Mouse (Mus musculus): ENCODE measurements around the gene Msx1. TPM values are rescaled to one million over a fixed set of nuclear protein-coding genes. Genes with fewer than 3 reads are reported as not detected.

The Msx1 gene
- total and polyA plus RNA-seq, 2 experiments from 2014 or later = 7.4 to 17.2 TPM

DNA sequence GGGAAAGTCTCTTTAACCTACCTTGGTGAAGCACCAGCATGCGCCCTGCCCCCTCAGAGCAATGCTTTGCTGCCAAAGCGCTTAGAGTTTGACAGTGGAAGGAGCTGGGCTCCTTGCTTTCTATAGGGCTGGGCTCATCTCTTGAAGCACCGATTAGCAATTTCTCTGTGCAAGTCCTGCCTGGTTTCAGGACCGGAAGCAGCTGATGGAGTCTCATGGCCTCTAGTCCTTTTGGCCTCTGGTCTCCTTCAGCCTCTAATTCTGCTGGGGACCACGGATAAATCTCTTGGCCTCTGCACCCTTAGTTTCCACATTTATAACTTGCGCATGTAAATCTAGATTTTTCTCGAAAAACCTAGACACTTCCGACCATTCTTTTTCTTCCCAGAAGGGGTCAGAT, 3.7 kb downstream of the Msx1 start:
- WGBS = 16% methylated on average over 8 of the region's 8 CpGs

GRCm38 (mm10) chr5:37819971-37820370, 4.4 kb downstream of the Msx1 start:
- Histone ChIP-seq H3K4me1 (ENCODE audit: insufficient read depth) (no peaks in the 10 kb centered on the region), H3K36me3 (ENCODE audit: insufficient read depth) (no peaks in the 10 kb centered on the region), H3K4me2 (ENCODE audit: low read depth) (no peak overlapping the region), H3K9ac (no peak overlapping the region), H3K27ac (ENCODE audit: low read depth, low read length) (no peak overlapping the region), H3K4me3 (ENCODE audit: low read depth, low read length) (no peak overlapping the region), H3K9me3 (ENCODE audit: low read length) (no peaks in the 10 kb centered on the region), H3K27me3 (ENCODE audit: insufficient read depth, low read length) (peaks cover 76% of the 10 kb centered on the region)
- ATAC-seq (no peak), DNase-seq (no peak)
- 6% methylated on average over 3 of the region's 3 CpGs for WGBS
- TF ChIP-seq CTCF (IDR thresholded peaks at IDR 0.05; ENCODE audit: low read depth) = no peak

More for the DNA sequence above, 3.7 kb downstream of the Msx1 start:
- Histone ChIP-seq H3K4me1 (ENCODE audit: insufficient read depth) (no peaks in the 10 kb centered on the region), H3K9me3 (ENCODE audit: low read length) (no peaks in the 10 kb centered on the region), H3K27ac (ENCODE audit: low read depth, low read length) (no peak overlapping the region), H3K27me3 (ENCODE audit: insufficient read depth, low read length) (peaks cover 76% of the 10 kb centered on the region), H3K4me3 (ENCODE audit: low read depth, low read length) (no peak overlapping the region), H3K9ac (no peak overlapping the region), H3K4me2 (ENCODE audit: low read depth) (no peak overlapping the region), H3K36me3 (ENCODE audit: insufficient read depth) (no peaks in the 10 kb centered on the region)
- no peak for ATAC-seq
- no peak for TF ChIP-seq CTCF (IDR thresholded peaks at IDR 0.05; ENCODE audit: low read depth)
- DNase-seq = peak; percentile 25

- WGBS = 16% methylated on average over 5 of the region's 5 CpGs
- Histone ChIP-seq H3K9me3 (ENCODE audit: low read length) (no peaks in the 10 kb centered on the region), H3K36me3 (ENCODE audit: insufficient read depth) (no peaks in the 10 kb centered on the region), H3K4me3 (ENCODE audit: low read depth, low read length) (no peak overlapping the region), H3K9ac (no peak overlapping the region), H3K4me2 (ENCODE audit: low read depth) (no peak overlapping the region), H3K27me3 (ENCODE audit: insufficient read depth, low read length) (peaks cover 76% of the 10 kb centered on the region), H3K27ac (ENCODE audit: low read depth, low read length) (no peak overlapping the region), H3K4me1 (ENCODE audit: insufficient read depth) (no peaks in the 10 kb centered on the region)
- DNase-seq = no peak
- no peak for TF ChIP-seq CTCF (IDR thresholded peaks at IDR 0.05; ENCODE audit: low read depth)
- ATAC-seq = no peak
These were observed 4.8 kb downstream of the Msx1 start for GRCm38 (mm10) chr5:37819541-37819940.

DNA sequence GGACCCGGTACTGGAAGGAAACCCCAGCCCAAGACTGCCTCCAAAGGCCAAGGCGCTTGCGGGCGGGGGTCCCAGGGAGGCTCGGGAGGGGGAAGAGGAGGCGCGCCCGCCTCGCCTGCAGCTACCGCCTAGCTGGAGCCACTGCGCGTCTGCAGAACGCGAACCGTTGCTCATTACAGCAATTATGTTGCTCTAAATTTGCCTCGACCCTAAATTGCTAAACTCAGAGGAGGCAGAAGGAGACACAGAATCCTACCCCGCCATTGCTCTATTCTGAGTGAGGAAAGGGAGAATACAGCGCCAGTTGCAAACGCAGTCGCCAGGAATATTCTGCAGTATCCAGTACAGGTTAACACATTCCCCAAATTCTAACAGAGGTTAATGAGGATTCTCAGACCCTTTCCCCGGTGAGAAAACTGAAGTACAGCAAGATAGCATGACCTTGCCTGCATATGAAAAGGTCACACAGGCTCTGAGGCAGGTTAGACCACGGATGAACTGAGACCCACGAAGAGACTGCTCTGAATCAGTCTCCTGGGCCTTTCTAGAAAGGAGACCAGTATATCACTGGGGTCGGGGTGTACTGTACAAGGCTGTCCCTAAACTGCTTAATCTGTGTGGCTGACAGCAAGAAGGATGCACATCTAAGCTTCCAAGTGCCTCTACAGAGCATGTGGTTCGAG, 5.7 kb downstream of the Msx1 start:
- H3K27me3 ChIP-seq (ENCODE audit: insufficient read depth, low read length) = peaks cover 77% of the 10 kb centered on the region
- no peak for TF ChIP-seq CTCF (IDR thresholded peaks at IDR 0.05; ENCODE audit: low read depth)
- H3K4me3 ChIP-seq (ENCODE audit: low read depth, low read length) = no peak overlapping the region
- no peak for ATAC-seq
- no peaks in the 10 kb centered on the region for H3K36me3 ChIP-seq (ENCODE audit: insufficient read depth)
- no peak overlapping the region for H3K9ac ChIP-seq
- H3K27ac ChIP-seq (ENCODE audit: low read depth, low read length) = no peak overlapping the region
- 6% methylated on average over 25 of the region's 25 CpGs for WGBS
- H3K9me3 ChIP-seq (ENCODE audit: low read length) = no peaks in the 10 kb centered on the region
- no peaks in the 10 kb centered on the region for H3K4me1 ChIP-seq (ENCODE audit: insufficient read depth)
- no peak overlapping the region for H3K4me2 ChIP-seq (ENCODE audit: low read depth)
- no peak for DNase-seq

- H3K27me3 ChIP-seq (ENCODE audit: insufficient read depth, low read length) = peaks cover 81% of the 10 kb centered on the region
- H3K9me3 ChIP-seq (ENCODE audit: low read length) = no peaks in the 10 kb centered on the region
- DNase-seq (peak; percentile 34), ATAC-seq (no peak)
- WGBS = 5% methylated on average over 34 of the region's 34 CpGs
- H3K36me3 ChIP-seq (ENCODE audit: insufficient read depth) = no peaks in the 10 kb centered on the region
- no peak for TF ChIP-seq CTCF (IDR thresholded peaks at IDR 0.05; ENCODE audit: low read depth)
- H3K9ac ChIP-seq = no peak overlapping the region
- H3K4me1 ChIP-seq (ENCODE audit: insufficient read depth) = no peaks in the 10 kb centered on the region
- H3K4me3 ChIP-seq (ENCODE audit: low read depth, low read length) = no peak overlapping the region
- no peak overlapping the region for H3K27ac ChIP-seq (ENCODE audit: low read depth, low read length)
- H3K4me2 ChIP-seq (ENCODE audit: low read depth) = no peak overlapping the region
These were observed 6.5 kb downstream of the Msx1 start for GRCm38 (mm10) chr5:37817658-37818532.

GRCm38 (mm10) chr5:37816907-37817657, 7.3 kb downstream of the Msx1 start:
- Histone ChIP-seq H3K9me3 (ENCODE audit: low read length) (no peaks in the 10 kb centered on the region), H3K27me3 (ENCODE audit: insufficient read depth, low read length) (peaks cover 80% of the 10 kb centered on the region), H3K4me3 (ENCODE audit: low read depth, low read length) (no peak overlapping the region), H3K9ac (no peak overlapping the region), H3K27ac (ENCODE audit: low read depth, low read length) (no peak overlapping the region), H3K36me3 (ENCODE audit: insufficient read depth) (no peaks in the 10 kb centered on the region), H3K4me2 (ENCODE audit: low read depth) (peak overlapping the region; percentile 5; the same call in 1 of the 2 replicates), H3K4me1 (ENCODE audit: insufficient read depth) (no peaks in the 10 kb centered on the region)
- WGBS = 1% methylated on average over 45 of the region's 46 CpGs
- peak; percentile 64 for TF ChIP-seq CTCF (IDR thresholded peaks at IDR 0.05; ENCODE audit: low read depth)
- DNase-seq = peak; percentile 31
- ATAC-seq = peak; percentile 50; the same call in 1 of the 2 replicates

Data from forebrain, postnatal 0 days (tissue).